Mouse (Mus musculus): ENCODE measurements around the gene Pvalb. TPM values are rescaled to one million over a fixed set of nuclear protein-coding genes. Genes with fewer than 3 reads are reported as not detected.
A peak's percentile ranks its signal among the peaks of the same experiment; 100 is the strongest.

Gene Pvalb
- 4.6 and 5.1 TPM in 2 replicates for polyA plus RNA-seq (2014; fragmentation: Nextera tagmentation; extraction: Ambion mirVana)

- Histone ChIP-seq H3K4me3 (ENCODE audit: low read depth, low read length) (no peak within 1 kb of the TSS), H3K4me2 (ENCODE audit: low read depth, severe bottlenecking) (no peak within 1 kb of the TSS), H3K27me3 (ENCODE audit: control insufficient read depth, insufficient read depth, low read length) (peaks cover 25% of the 10 kb centered on the region), H3K4me1 (ENCODE audit: control insufficient read depth, insufficient read depth, low read length) (no peaks in the 10 kb centered on the region), H3K36me3 (ENCODE audit: control insufficient read depth, insufficient read depth, low read length) (no peaks in the 10 kb centered on the region), H3K9me3 (ENCODE audit: control insufficient read depth, low read length) (no peaks in the 10 kb centered on the region), H3K9ac (ENCODE audit: low read length) (no peak within 1 kb of the TSS), H3K27ac (replicated peaks; ENCODE audit: low read depth, low read length) (no peak within 1 kb of the TSS)
- ATAC-seq (ENCODE audit: insufficient number of reproducible peaks, low FRiP score, low TSS enrichment, low read depth) (no peak), DNase-seq (ENCODE audit: low spot score) (no peak)
- WGBS: 83% methylated on average over 7 of the region's 7 CpGs
Measured at GRCm38 (mm10) chr15:78206312-78206711, at the start of gene Pvalb. Pvalb (minus strand) TSS chr15:78206400.

- 28% methylated on average over 20 of the region's 20 CpGs for WGBS
Measured at GRCm38 (mm10) chr15:78254751-78255150, 48.6 kb upstream of the Pvalb start.

DNA sequence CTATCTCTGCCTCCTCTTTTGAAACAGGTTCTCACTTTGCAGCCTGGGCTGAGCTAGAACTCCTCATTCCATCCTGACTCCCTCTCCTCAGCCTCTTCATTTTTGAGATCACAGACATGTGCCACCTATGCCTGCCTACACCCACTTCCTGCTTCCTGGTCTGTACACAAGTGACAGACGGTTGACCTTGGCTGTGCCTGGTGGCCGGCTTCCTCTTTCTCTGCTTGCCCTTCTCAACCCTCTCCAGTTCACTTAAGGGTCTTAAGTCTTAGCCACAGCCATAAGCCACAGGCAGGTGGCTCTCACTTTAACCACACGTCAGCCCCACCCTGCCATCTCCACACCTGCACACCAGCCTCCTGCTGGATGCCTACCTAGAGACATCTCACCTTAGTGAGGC lies 42.2 kb upstream of the Pvalb start:
- no peaks in the 10 kb centered on the region for H3K27me3 ChIP-seq (ENCODE audit: control insufficient read depth, insufficient read depth, low read length)
- no peak for ATAC-seq (ENCODE audit: insufficient number of reproducible peaks, low FRiP score, low TSS enrichment, low read depth)
- no peak overlapping the region for H3K4me3 ChIP-seq (ENCODE audit: low read depth, low read length)
- no peak overlapping the region for H3K27ac ChIP-seq (replicated peaks; ENCODE audit: low read depth, low read length)
- no peaks in the 10 kb centered on the region for H3K36me3 ChIP-seq (ENCODE audit: control insufficient read depth, insufficient read depth, low read length)
- no peaks in the 10 kb centered on the region for H3K4me1 ChIP-seq (ENCODE audit: control insufficient read depth, insufficient read depth, low read length)
- WGBS: 69% methylated on average over 3 of the region's 3 CpGs
- H3K9ac ChIP-seq (ENCODE audit: low read length): no peak overlapping the region
- no peak overlapping the region for H3K4me2 ChIP-seq (ENCODE audit: low read depth, severe bottlenecking)
- no peak for DNase-seq (ENCODE audit: low spot score)
- H3K9me3 ChIP-seq (ENCODE audit: control insufficient read depth, low read length): no peaks in the 10 kb centered on the region

More at GRCm38 (mm10) chr15:78254751-78255150, 48.6 kb upstream of the Pvalb start:
- no peak for ATAC-seq (ENCODE audit: insufficient number of reproducible peaks, low FRiP score, low TSS enrichment, low read depth)
- Histone ChIP-seq H3K27ac (replicated peaks; ENCODE audit: low read depth, low read length) (no peak overlapping the region), H3K4me2 (ENCODE audit: low read depth, severe bottlenecking) (no peak overlapping the region), H3K9me3 (ENCODE audit: control insufficient read depth, low read length) (no peaks in the 10 kb centered on the region), H3K36me3 (ENCODE audit: control insufficient read depth, insufficient read depth, low read length) (no peaks in the 10 kb centered on the region), H3K27me3 (ENCODE audit: control insufficient read depth, insufficient read depth, low read length) (no peaks in the 10 kb centered on the region), H3K4me1 (ENCODE audit: control insufficient read depth, insufficient read depth, low read length) (no peaks in the 10 kb centered on the region), H3K4me3 (ENCODE audit: low read depth, low read length) (no peak overlapping the region), H3K9ac (ENCODE audit: low read length) (no peak overlapping the region)
- peak; percentile 52 for DNase-seq (ENCODE audit: low spot score)

- no peak overlapping the region for H3K27ac ChIP-seq (replicated peaks; ENCODE audit: low read depth, low read length)
- no peaks in the 10 kb centered on the region for H3K4me1 ChIP-seq (ENCODE audit: control insufficient read depth, insufficient read depth, low read length)
- H3K4me3 ChIP-seq (ENCODE audit: low read depth, low read length): no peak overlapping the region
- DNase-seq (ENCODE audit: low spot score) (no peak), ATAC-seq (ENCODE audit: insufficient number of reproducible peaks, low FRiP score, low TSS enrichment, low read depth) (no peak)
- no peaks in the 10 kb centered on the region for H3K9me3 ChIP-seq (ENCODE audit: control insufficient read depth, low read length)
- H3K9ac ChIP-seq (ENCODE audit: low read length): no peak overlapping the region
- H3K27me3 ChIP-seq (ENCODE audit: control insufficient read depth, insufficient read depth, low read length): no peaks in the 10 kb centered on the region
- no peaks in the 10 kb centered on the region for H3K36me3 ChIP-seq (ENCODE audit: control insufficient read depth, insufficient read depth, low read length)
- no peak overlapping the region for H3K4me2 ChIP-seq (ENCODE audit: low read depth, severe bottlenecking)
- 76% methylated on average over 2 of the region's 2 CpGs for WGBS
Measured at GRCm38 (mm10) chr15:78247659-78248058, 41.5 kb upstream of the Pvalb start.

- H3K9me3 ChIP-seq (ENCODE audit: control insufficient read depth, low read length): no peaks in the 10 kb centered on the region
- DNase-seq (ENCODE audit: low spot score): no peak
- H3K36me3 ChIP-seq (ENCODE audit: control insufficient read depth, insufficient read depth, low read length): no peaks in the 10 kb centered on the region
- H3K9ac ChIP-seq (ENCODE audit: low read length): no peak overlapping the region
- no peak for ATAC-seq (ENCODE audit: insufficient number of reproducible peaks, low FRiP score, low TSS enrichment, low read depth)
- H3K4me3 ChIP-seq (ENCODE audit: low read depth, low read length): no peak overlapping the region
- WGBS: 79% methylated on average over 18 of the region's 18 CpGs
- H3K4me2 ChIP-seq (ENCODE audit: low read depth, severe bottlenecking): no peak overlapping the region
- no peaks in the 10 kb centered on the region for H3K27me3 ChIP-seq (ENCODE audit: control insufficient read depth, insufficient read depth, low read length)
- H3K4me1 ChIP-seq (ENCODE audit: control insufficient read depth, insufficient read depth, low read length): no peaks in the 10 kb centered on the region
- H3K27ac ChIP-seq (replicated peaks; ENCODE audit: low read depth, low read length): no peak overlapping the region
Measured at GRCm38 (mm10) chr15:78246143-78247116, 40.2 kb upstream of the Pvalb start.

DNA sequence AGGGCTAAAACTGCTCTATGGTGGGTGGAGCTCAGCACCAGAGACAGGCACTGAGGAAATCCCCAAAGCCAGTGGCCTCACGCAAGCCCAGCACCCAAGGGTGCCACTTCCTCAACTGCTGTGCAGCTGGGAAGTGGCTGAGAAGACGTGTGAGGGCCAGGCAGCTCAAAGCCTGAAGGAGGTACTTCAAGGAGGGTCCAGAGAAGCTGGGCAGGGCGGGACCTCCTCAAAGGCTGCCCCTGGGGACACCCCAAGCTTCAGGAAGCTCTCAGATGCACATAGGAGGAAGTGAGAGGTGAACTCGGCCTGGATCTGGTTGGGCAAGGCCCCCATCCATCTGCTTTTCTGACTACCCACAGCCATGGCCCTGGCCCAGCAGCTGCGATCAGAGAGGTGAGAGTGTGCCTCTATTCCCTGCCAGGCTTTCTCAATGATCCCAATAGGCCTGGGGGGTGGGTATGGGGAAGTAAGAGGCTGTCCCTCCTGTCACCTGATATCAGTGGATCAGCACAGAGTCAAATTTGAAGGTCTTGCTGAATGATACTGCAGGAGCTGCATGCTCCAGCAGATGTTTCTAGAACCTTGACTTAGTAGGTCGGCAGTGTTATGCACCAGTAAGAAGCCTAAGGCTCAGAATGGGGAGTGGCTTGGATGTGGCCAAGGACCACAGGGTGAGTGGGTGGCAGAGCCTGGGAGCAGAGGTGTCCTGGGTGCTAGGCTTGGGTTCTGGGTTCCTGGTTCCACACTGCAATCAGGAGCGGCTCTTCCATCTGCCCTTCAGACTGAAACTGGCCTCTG lies 38.7 kb upstream of the Pvalb start, which contains the start of gene Ncf4:
Gene Ncf4, plus strand, starts transcription at position 107 of the 798 bp plus-strand sequence.
- Histone ChIP-seq H3K4me1 (ENCODE audit: control insufficient read depth, insufficient read depth, low read length) (no peaks in the 10 kb centered on the region), H3K4me2 (ENCODE audit: low read depth, severe bottlenecking) (no peak within 1 kb of the TSS), H3K27ac (replicated peaks; ENCODE audit: low read depth, low read length) (no peak within 1 kb of the TSS), H3K9ac (ENCODE audit: low read length) (no peak within 1 kb of the TSS), H3K36me3 (ENCODE audit: control insufficient read depth, insufficient read depth, low read length) (no peaks in the 10 kb centered on the region), H3K27me3 (ENCODE audit: control insufficient read depth, insufficient read depth, low read length) (no peaks in the 10 kb centered on the region), H3K9me3 (ENCODE audit: control insufficient read depth, low read length) (no peaks in the 10 kb centered on the region), H3K4me3 (ENCODE audit: low read depth, low read length) (no peak within 1 kb of the TSS)
- DNase-seq (ENCODE audit: low spot score) (no peak), ATAC-seq (ENCODE audit: insufficient number of reproducible peaks, low FRiP score, low TSS enrichment, low read depth) (no peak)
- WGBS: 72% methylated on average over 7 of the region's 7 CpGs

- H3K4me2 ChIP-seq (ENCODE audit: low read depth, severe bottlenecking): no peak overlapping the region
- no peaks in the 10 kb centered on the region for H3K4me1 ChIP-seq (ENCODE audit: control insufficient read depth, insufficient read depth, low read length)
- ATAC-seq (ENCODE audit: insufficient number of reproducible peaks, low FRiP score, low TSS enrichment, low read depth) (no peak), DNase-seq (ENCODE audit: low spot score) (no peak)
- H3K9ac ChIP-seq (ENCODE audit: low read length): no peak overlapping the region
- 82% methylated on average over 6 of the region's 6 CpGs for WGBS
- H3K27ac ChIP-seq (replicated peaks; ENCODE audit: low read depth, low read length): no peak overlapping the region
- H3K36me3 ChIP-seq (ENCODE audit: control insufficient read depth, insufficient read depth, low read length): no peaks in the 10 kb centered on the region
- H3K27me3 ChIP-seq (ENCODE audit: control insufficient read depth, insufficient read depth, low read length): no peaks in the 10 kb centered on the region
- no peak overlapping the region for H3K4me3 ChIP-seq (ENCODE audit: low read depth, low read length)
- H3K9me3 ChIP-seq (ENCODE audit: control insufficient read depth, low read length): no peaks in the 10 kb centered on the region
Measured at GRCm38 (mm10) chr15:78243774-78244173, 37.6 kb upstream of the Pvalb start.

DNA sequence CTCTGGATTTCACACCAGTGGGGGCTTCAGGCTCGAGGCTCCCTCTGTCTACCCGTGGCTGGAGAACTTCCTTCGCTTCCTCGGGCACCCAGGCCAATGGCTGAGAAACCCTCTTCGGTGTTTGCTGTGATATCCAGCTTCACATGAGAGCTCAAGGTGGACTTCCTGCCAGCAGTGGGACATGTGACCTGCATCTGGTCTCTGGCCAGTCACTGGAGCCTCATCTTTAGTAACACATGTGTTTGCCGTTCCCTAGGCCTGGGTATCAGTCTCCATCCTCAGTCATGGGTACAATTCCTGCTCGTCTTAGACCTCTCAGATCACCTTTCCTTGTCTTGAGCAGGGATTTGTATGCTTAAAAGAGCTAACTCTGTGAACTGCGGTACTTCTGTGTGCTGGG lies 36.9 kb upstream of the Pvalb start:
- DNase-seq (ENCODE audit: low spot score): no peak
- H3K4me2 ChIP-seq (ENCODE audit: low read depth, severe bottlenecking): no peak overlapping the region
- ATAC-seq (ENCODE audit: insufficient number of reproducible peaks, low FRiP score, low TSS enrichment, low read depth): no peak
- H3K4me1 ChIP-seq (ENCODE audit: control insufficient read depth, insufficient read depth, low read length): no peaks in the 10 kb centered on the region
- H3K36me3 ChIP-seq (ENCODE audit: control insufficient read depth, insufficient read depth, low read length): no peaks in the 10 kb centered on the region
- no peak overlapping the region for H3K4me3 ChIP-seq (ENCODE audit: low read depth, low read length)
- no peaks in the 10 kb centered on the region for H3K27me3 ChIP-seq (ENCODE audit: control insufficient read depth, insufficient read depth, low read length)
- 0 out of 2 replicates have a peak overlapping the region, but pooled peaks have one; percentile 27 for H3K9ac ChIP-seq (ENCODE audit: low read length)
- 78% methylated on average over 8 of the region's 8 CpGs for WGBS
- H3K9me3 ChIP-seq (ENCODE audit: control insufficient read depth, low read length): no peaks in the 10 kb centered on the region
- no peak overlapping the region for H3K27ac ChIP-seq (replicated peaks; ENCODE audit: low read depth, low read length)
